Mouse (Mus musculus): Measurements from ENCODE around the gene D130043K22Rik.

GRCm38 (mm10) chr13:24889554-24889953, 44.6 kb downstream of the D130043K22Rik start:
- no peak for TF ChIP-seq CTCF (IDR thresholded peaks at IDR 0.05; ENCODE audit: low read depth)
- TF ChIP-seq EP300 (optimal IDR thresholded peaks at IDR 0.05), result no peak

All from stomach, postnatal 0 days (tissue).